Mouse (Mus musculus): Measurements from ENCODE around the gene Zfp36l3.
"Not testable (repeated sequence)": the region's sequence is repeated elsewhere in the genome, so short reads cannot be mapped to it uniquely, and the experiment has no call there.

The Zfp36l3 gene

DNA sequence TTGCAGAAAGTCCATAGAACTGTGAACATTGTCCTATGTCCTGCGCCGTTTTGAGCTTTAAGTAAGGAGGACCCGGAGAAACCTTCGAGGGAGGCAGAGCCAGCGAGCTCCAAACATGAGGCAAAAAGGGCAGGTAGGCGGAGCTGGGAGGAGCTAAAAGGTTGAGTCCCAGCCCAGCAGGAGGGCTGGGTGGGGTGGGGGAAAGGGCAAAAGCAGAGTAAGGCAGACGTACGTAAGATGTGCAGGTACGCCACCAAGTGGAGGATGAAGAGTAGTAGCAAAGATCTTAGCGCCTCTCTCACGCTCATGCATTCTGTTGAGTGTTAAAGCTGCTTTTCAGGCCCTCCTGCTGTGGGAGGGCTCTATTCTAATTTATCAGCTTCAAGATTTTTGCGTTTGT is at the start of gene Zfp36l3:
Gene Zfp36l3 (minus strand): TSS at position 119 of the 400 bp plus-strand sequence.
- no peak for DNase-seq

DNA sequence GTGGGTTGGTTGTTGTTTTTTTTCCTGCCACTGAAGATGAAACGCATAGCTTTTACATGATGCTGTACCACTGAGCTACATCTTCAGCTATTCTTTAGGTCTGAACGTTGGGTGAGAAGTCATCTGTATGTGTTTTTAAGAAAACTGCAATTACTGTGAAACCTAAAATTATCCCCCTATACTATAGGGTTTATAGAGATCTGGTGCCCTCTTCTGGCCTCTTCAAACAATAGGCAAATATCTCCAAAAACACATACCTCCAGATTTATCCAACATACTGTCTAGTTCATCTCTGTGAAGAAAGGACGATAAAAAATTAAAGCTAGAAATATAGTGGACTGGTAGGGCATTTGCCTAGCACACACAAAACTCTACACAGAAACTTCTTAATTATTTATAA is 22.9 kb upstream of the Zfp36l3 start:
- no peak for DNase-seq

GRCm38 (mm10) chrX:53797519-53797918 is 21.3 kb upstream of the Zfp36l3 start, which contains the start of gene Xlr:
TSS of gene Xlr (minus strand) at chrX:53797706.
- not testable (repeated sequence) for DNase-seq

DNA sequence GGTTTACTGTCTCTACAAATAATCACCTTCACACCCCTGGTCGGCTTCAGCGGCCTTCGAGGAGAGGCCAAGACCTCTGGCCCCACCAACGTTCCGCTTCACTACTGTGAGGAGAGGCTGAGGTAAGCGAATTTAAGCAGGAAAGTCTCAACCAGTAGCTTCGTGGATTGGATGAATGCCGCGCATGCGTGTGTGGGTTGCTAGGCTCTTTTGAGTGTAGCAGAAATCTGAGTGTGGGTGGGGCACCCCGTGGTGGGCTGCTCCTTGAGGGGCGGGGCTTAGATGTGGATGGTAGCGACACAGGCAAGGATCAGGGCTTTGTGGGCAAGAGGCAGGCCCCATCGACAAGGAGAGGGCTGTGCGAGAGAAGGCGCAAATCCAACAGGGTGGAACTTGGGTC is 18.5 kb downstream of the Zfp36l3 start, which contains the start of gene 1700013H16Rik:
Gene 1700013H16Rik (minus strand): TSS at position 96 of the 400 bp plus-strand sequence.
- no peak for DNase-seq

GRCm38 (mm10) chrX:53752851-53753250 is 23.3 kb downstream of the Zfp36l3 start:
- DNase-seq: no peak

DNA sequence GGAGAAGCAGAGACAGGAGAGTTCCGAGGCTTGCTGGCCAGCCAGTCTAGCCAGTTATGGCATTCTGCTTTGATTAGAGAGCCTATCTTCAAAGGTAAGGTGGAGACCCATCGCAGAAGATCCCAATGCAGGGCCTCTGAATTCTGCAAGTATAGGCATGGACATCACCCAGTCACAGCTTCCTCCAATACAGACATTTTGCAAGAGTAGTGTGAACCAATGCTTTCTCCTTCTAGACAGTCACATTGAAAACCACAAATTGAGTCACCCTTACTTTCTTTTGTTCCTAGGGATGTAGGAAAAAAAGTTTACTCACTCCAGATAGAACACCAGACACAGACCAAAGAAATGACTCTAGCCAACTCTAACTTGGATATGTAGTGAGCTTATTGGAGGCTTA is 47.2 kb downstream of the Zfp36l3 start:
- DNase-seq: no peak

GRCm38 (mm10) chrX:53724596-53724995 is 51.6 kb downstream of the Zfp36l3 start, which contains the start of gene 4930502E18Rik:
TSS of gene 4930502E18Rik (plus strand) at chrX:53724826.
- no peak for DNase-seq
